Mouse (Mus musculus): ENCODE results near the gene Rnf187. TPM values are rescaled to one million over a fixed set of nuclear protein-coding genes. Genes with fewer than 3 reads are reported as not detected.

The Rnf187 gene
- polyA plus RNA-seq, 1 experiment: 245 TPM

- H3K4me3 ChIP-seq (ENCODE audit: insufficient read depth, poor library complexity, severe bottlenecking): no peak within 1 kb of the TSS
- no peaks in the 10 kb centered on the region for H3K36me3 ChIP-seq (ENCODE audit: control insufficient read depth, insufficient read depth)
- H3K27me3 ChIP-seq (ENCODE audit: control insufficient read depth, insufficient read depth, insufficient read length): peaks cover 23% of the 10 kb centered on the region
- TF ChIP-seq CTCF (IDR thresholded peaks at IDR 0.05; ENCODE audit: control insufficient read depth, insufficient read depth, insufficient read length) (no peak), MAX (IDR thresholded peaks at IDR 0.05) (no peak), FOSL1 (IDR thresholded peaks at IDR 0.05; ENCODE audit: insufficient read depth, low read length, poor library complexity, severe bottlenecking) (no peak), MYOD1 (IDR thresholded peaks at IDR 0.05; ENCODE audit: control insufficient read depth, insufficient read length, low read depth) (no peak), USF1 (IDR thresholded peaks at IDR 0.05; ENCODE audit: low read depth) (no peak), CEBPB (IDR thresholded peaks at IDR 0.05; ENCODE audit: low read depth) (no peak)
- H3K79me2 ChIP-seq (ENCODE audit: control insufficient read depth, insufficient read depth): no peaks in the 10 kb centered on the region
- no peaks in the 10 kb centered on the region for H3K79me3 ChIP-seq (ENCODE audit: low read depth)
- H3ac ChIP-seq (ENCODE audit: control insufficient read depth, insufficient read length, low read depth): no peak within 1 kb of the TSS
Measured at GRCm38 (mm10) chr11:58917745-58918366, 20.9 kb downstream of the Rnf187 start, which contains the start of gene Btnl10. Gene Btnl10 (plus strand): TSS chr11:58917908.

GRCm38 (mm10) chr11:58916879-58917744, 21.6 kb downstream of the Rnf187 start:
- no peak overlapping the region for H3K4me3 ChIP-seq (ENCODE audit: insufficient read depth, poor library complexity, severe bottlenecking)
- H3K79me2 ChIP-seq (ENCODE audit: control insufficient read depth, insufficient read depth): no peaks in the 10 kb centered on the region
- TF ChIP-seq CEBPB (IDR thresholded peaks at IDR 0.05; ENCODE audit: low read depth) (no peak), MAX (IDR thresholded peaks at IDR 0.05) (no peak), CTCF (IDR thresholded peaks at IDR 0.05; ENCODE audit: control insufficient read depth, insufficient read depth, insufficient read length) (no peak), USF1 (IDR thresholded peaks at IDR 0.05; ENCODE audit: low read depth) (no peak), FOSL1 (IDR thresholded peaks at IDR 0.05; ENCODE audit: insufficient read depth, low read length, poor library complexity, severe bottlenecking) (no peak), MYOD1 (IDR thresholded peaks at IDR 0.05; ENCODE audit: control insufficient read depth, insufficient read length, low read depth) (no peak), MYOG (IDR thresholded peaks at IDR 0.05; ENCODE audit: control insufficient read depth, extremely low read depth, insufficient read length) (no peak)
- no peaks in the 10 kb centered on the region for H3K36me3 ChIP-seq (ENCODE audit: control insufficient read depth, insufficient read depth)
- H3K79me3 ChIP-seq (ENCODE audit: low read depth): no peaks in the 10 kb centered on the region
- no peak overlapping the region for H3ac ChIP-seq (ENCODE audit: control insufficient read depth, insufficient read length, low read depth)
- H3K27me3 ChIP-seq (ENCODE audit: control insufficient read depth, insufficient read depth, insufficient read length): peaks cover 23% of the 10 kb centered on the region

- Histone ChIP-seq H3K79me3 (ENCODE audit: low read depth) (no peaks in the 10 kb centered on the region), H3K79me2 (ENCODE audit: control insufficient read depth, insufficient read depth) (no peaks in the 10 kb centered on the region), H3ac (ENCODE audit: control insufficient read depth, insufficient read length, low read depth) (no peak overlapping the region), H3K36me3 (ENCODE audit: control insufficient read depth, insufficient read depth) (no peaks in the 10 kb centered on the region), H3K4me3 (ENCODE audit: insufficient read depth, poor library complexity, severe bottlenecking) (no peak overlapping the region), H3K27me3 (ENCODE audit: control insufficient read depth, insufficient read depth, insufficient read length) (peaks cover 7% of the 10 kb centered on the region)
- TF ChIP-seq MYOD1 (IDR thresholded peaks at IDR 0.05; ENCODE audit: control insufficient read depth, insufficient read length, low read depth) (no peak), FOSL1 (IDR thresholded peaks at IDR 0.05; ENCODE audit: insufficient read depth, low read length, poor library complexity, severe bottlenecking) (no peak), CTCF (IDR thresholded peaks at IDR 0.05; ENCODE audit: control insufficient read depth, insufficient read depth, insufficient read length) (peak; percentile 15), CEBPB (IDR thresholded peaks at IDR 0.05; ENCODE audit: low read depth) (no peak), MYOG (IDR thresholded peaks at IDR 0.05; ENCODE audit: control insufficient read depth, extremely low read depth, insufficient read length) (no peak), USF1 (IDR thresholded peaks at IDR 0.05; ENCODE audit: low read depth) (no peak), MAX (IDR thresholded peaks at IDR 0.05) (no peak)
Measured at GRCm38 (mm10) chr11:58914461-58915028, 24.2 kb downstream of the Rnf187 start.

- no peaks in the 10 kb centered on the region for H3K79me3 ChIP-seq (ENCODE audit: low read depth)
- H3K36me3 ChIP-seq (ENCODE audit: control insufficient read depth, insufficient read depth): no peaks in the 10 kb centered on the region
- peaks cover 1% of the 10 kb centered on the region for H3K27me3 ChIP-seq (ENCODE audit: control insufficient read depth, insufficient read depth, insufficient read length)
- no peak overlapping the region for H3K4me3 ChIP-seq (ENCODE audit: insufficient read depth, poor library complexity, severe bottlenecking)
- no peak overlapping the region for H3ac ChIP-seq (ENCODE audit: control insufficient read depth, insufficient read length, low read depth)
- no peaks in the 10 kb centered on the region for H3K79me2 ChIP-seq (ENCODE audit: control insufficient read depth, insufficient read depth)
- TF ChIP-seq CTCF (IDR thresholded peaks at IDR 0.05; ENCODE audit: control insufficient read depth, insufficient read depth, insufficient read length) (no peak), MYOD1 (IDR thresholded peaks at IDR 0.05; ENCODE audit: control insufficient read depth, insufficient read length, low read depth) (no peak), FOSL1 (IDR thresholded peaks at IDR 0.05; ENCODE audit: insufficient read depth, low read length, poor library complexity, severe bottlenecking) (no peak), MAX (IDR thresholded peaks at IDR 0.05) (no peak), CEBPB (IDR thresholded peaks at IDR 0.05; ENCODE audit: low read depth) (no peak), MYOG (IDR thresholded peaks at IDR 0.05; ENCODE audit: control insufficient read depth, extremely low read depth, insufficient read length) (no peak), USF1 (IDR thresholded peaks at IDR 0.05; ENCODE audit: low read depth) (no peak)
Measured at GRCm38 (mm10) chr11:58913776-58914175, 24.9 kb downstream of the Rnf187 start.

- Histone ChIP-seq H3ac (ENCODE audit: control insufficient read depth, insufficient read length, low read depth) (no peak overlapping the region), H3K27me3 (ENCODE audit: control insufficient read depth, insufficient read depth, insufficient read length) (no peaks in the 10 kb centered on the region), H3K79me2 (ENCODE audit: control insufficient read depth, insufficient read depth) (peaks cover 14% of the 10 kb centered on the region), H3K79me3 (ENCODE audit: low read depth) (no peaks in the 10 kb centered on the region), H3K4me3 (ENCODE audit: insufficient read depth, poor library complexity, severe bottlenecking) (no peak overlapping the region), H3K36me3 (ENCODE audit: control insufficient read depth, insufficient read depth) (peaks cover 7% of the 10 kb centered on the region)
- TF ChIP-seq USF1 (IDR thresholded peaks at IDR 0.05; ENCODE audit: low read depth) (no peak), MYOD1 (IDR thresholded peaks at IDR 0.05; ENCODE audit: control insufficient read depth, insufficient read length, low read depth) (no peak), CEBPB (IDR thresholded peaks at IDR 0.05; ENCODE audit: low read depth) (no peak), FOSL1 (IDR thresholded peaks at IDR 0.05; ENCODE audit: insufficient read depth, low read length, poor library complexity, severe bottlenecking) (no peak), CTCF (IDR thresholded peaks at IDR 0.05; ENCODE audit: control insufficient read depth, insufficient read depth, insufficient read length) (no peak), MYOG (IDR thresholded peaks at IDR 0.05; ENCODE audit: control insufficient read depth, extremely low read depth, insufficient read length) (no peak), MAX (IDR thresholded peaks at IDR 0.05) (no peak)
Measured at GRCm38 (mm10) chr11:58904838-58905237, 33.9 kb downstream of the Rnf187 start.

Measured in C2C12 (cell line).